Mouse (Mus musculus): Measurements from ENCODE around the gene Enthd1.

- no peak for TF ChIP-seq SRF (IDR thresholded peaks at IDR 0.05; ENCODE audit: control insufficient read depth, insufficient read length, low read depth)
- TF ChIP-seq POLR2A (IDR thresholded peaks at IDR 0.05; ENCODE audit: insufficient read length, low read depth): no peak
- no peak for TF ChIP-seq MAX (IDR thresholded peaks at IDR 0.05; ENCODE audit: low read depth)
- no peak for TF ChIP-seq MYOG (IDR thresholded peaks at IDR 0.05; ENCODE audit: control insufficient read depth in 1 of 3, insufficient read depth in 1 of 3, insufficient read length in 2 of 3, low read depth in 2 of 3)
- no peak for TF ChIP-seq TCF12 (IDR thresholded peaks at IDR 0.05; ENCODE audit: insufficient read depth, poor library complexity, severe bottlenecking)
- TF ChIP-seq USF1 (IDR thresholded peaks at IDR 0.05; ENCODE audit: low read depth): no peak
- no peak for TF ChIP-seq REST (IDR thresholded peaks at IDR 0.05; ENCODE audit: insufficient read depth, insufficient read length)
- no peak for TF ChIP-seq MYOD1 (IDR thresholded peaks at IDR 0.05; ENCODE audit: control insufficient read depth in 1 of 3, insufficient read length in 2 of 3, low read depth in 2 of 3)
Observed at GRCm38 (mm10) chr15:80569205-80569604, 4.2 kb upstream of the Enthd1 start.
